Mouse (Mus musculus): ENCODE measurements around the gene Olfr1444. TPM values are rescaled to one million over a fixed set of nuclear protein-coding genes. Genes with fewer than 3 reads are reported as not detected.

Gene Olfr1444
- not detected in 2 replicates for polyA plus RNA-seq (2016; fragmentation: Nextera tagmentation; extraction: Ambion mirVana)

- H3K27ac ChIP-seq = no peak within 1 kb of the TSS
- no peak within 1 kb of the TSS for H3K4me3 ChIP-seq
- no peaks in the 10 kb centered on the region for H3K4me1 ChIP-seq
- H3K27me3 ChIP-seq (replicated peaks) = no peaks in the 10 kb centered on the region
- H3K9me3 ChIP-seq = no peaks in the 10 kb centered on the region
- H3K4me2 ChIP-seq (replicated peaks) = no peak within 1 kb of the TSS
- no peak for ATAC-seq (ENCODE audit: low FRiP score, low read depth)
- H3K36me3 ChIP-seq = no peaks in the 10 kb centered on the region
- no peak within 1 kb of the TSS for H3K9ac ChIP-seq
- WGBS = 67% methylated on average over 1 of the region's 1 CpGs
Observed at GRCm38 (mm10) chr19:12856983-12857382, at the start of gene Olfr1444. Gene Olfr1444, plus strand, starts transcription at chr19:12857283.

- H3K27me3 ChIP-seq (replicated peaks) = no peaks in the 10 kb centered on the region
- no peak overlapping the region for H3K4me2 ChIP-seq (replicated peaks)
- H3K9me3 ChIP-seq = no peaks in the 10 kb centered on the region
- no peak for ATAC-seq (ENCODE audit: low FRiP score, low read depth)
- no peak overlapping the region for H3K27ac ChIP-seq
- no peak overlapping the region for H3K9ac ChIP-seq
- 67% methylated on average over 1 of the region's 1 CpGs for WGBS
- H3K36me3 ChIP-seq = no peaks in the 10 kb centered on the region
- no peaks in the 10 kb centered on the region for H3K4me1 ChIP-seq
- H3K4me3 ChIP-seq = no peak overlapping the region
Observed at GRCm38 (mm10) chr19:12812644-12813364, 44.3 kb upstream of the Olfr1444 start.

- H3K9ac ChIP-seq = no peak overlapping the region
- H3K4me3 ChIP-seq = no peak overlapping the region
- ATAC-seq (ENCODE audit: low FRiP score, low read depth) = no peak
- no peaks in the 10 kb centered on the region for H3K27me3 ChIP-seq (replicated peaks)
- WGBS = 78% methylated on average over 1 of the region's 1 CpGs
- no peak overlapping the region for H3K27ac ChIP-seq
- H3K36me3 ChIP-seq = no peaks in the 10 kb centered on the region
- H3K4me2 ChIP-seq (replicated peaks) = no peak overlapping the region
- H3K4me1 ChIP-seq = no peaks in the 10 kb centered on the region
- H3K9me3 ChIP-seq = no peaks in the 10 kb centered on the region
Observed at GRCm38 (mm10) chr19:12813883-12814282, 43.2 kb upstream of the Olfr1444 start.

- no peaks in the 10 kb centered on the region for H3K9me3 ChIP-seq
- H3K4me3 ChIP-seq = no peak overlapping the region
- no peak overlapping the region for H3K9ac ChIP-seq
- no peaks in the 10 kb centered on the region for H3K27me3 ChIP-seq (replicated peaks)
- ATAC-seq (ENCODE audit: low FRiP score, low read depth) = no peak
- no peaks in the 10 kb centered on the region for H3K36me3 ChIP-seq
- no peak overlapping the region for H3K27ac ChIP-seq
- no peaks in the 10 kb centered on the region for H3K4me1 ChIP-seq
- WGBS = 88% methylated on average over 1 of the region's 1 CpGs
- no peak overlapping the region for H3K4me2 ChIP-seq (replicated peaks)
Observed at GRCm38 (mm10) chr19:12818507-12818906, 38.6 kb upstream of the Olfr1444 start.

- Histone ChIP-seq H3K4me1 (no peaks in the 10 kb centered on the region), H3K9me3 (no peaks in the 10 kb centered on the region), H3K36me3 (no peaks in the 10 kb centered on the region), H3K4me2 (replicated peaks) (no peak overlapping the region), H3K27me3 (replicated peaks) (no peaks in the 10 kb centered on the region), H3K4me3 (no peak overlapping the region), H3K27ac (no peak overlapping the region), H3K9ac (no peak overlapping the region)
- 38% methylated on average over 4 of the region's 4 CpGs for WGBS
- no peak for ATAC-seq (ENCODE audit: low FRiP score, low read depth)
Observed at GRCm38 (mm10) chr19:12820383-12820782, 36.7 kb upstream of the Olfr1444 start.

GRCm38 (mm10) chr19:12824549-12824948 lies 32.5 kb upstream of the Olfr1444 start:
- no peak for ATAC-seq (ENCODE audit: low FRiP score, low read depth)
- H3K9me3 ChIP-seq = no peaks in the 10 kb centered on the region
- 76% methylated on average over 4 of the region's 4 CpGs for WGBS
- no peak overlapping the region for H3K4me3 ChIP-seq
- no peaks in the 10 kb centered on the region for H3K27me3 ChIP-seq (replicated peaks)
- no peaks in the 10 kb centered on the region for H3K36me3 ChIP-seq
- no peak overlapping the region for H3K9ac ChIP-seq
- no peak overlapping the region for H3K4me2 ChIP-seq (replicated peaks)
- H3K4me1 ChIP-seq = no peaks in the 10 kb centered on the region
- H3K27ac ChIP-seq = no peak overlapping the region

- Histone ChIP-seq H3K4me3 (no peak overlapping the region), H3K4me2 (replicated peaks) (no peak overlapping the region), H3K4me1 (no peaks in the 10 kb centered on the region), H3K9me3 (no peaks in the 10 kb centered on the region), H3K36me3 (no peaks in the 10 kb centered on the region), H3K27ac (no peak overlapping the region), H3K9ac (no peak overlapping the region), H3K27me3 (replicated peaks) (no peaks in the 10 kb centered on the region)
- ATAC-seq (ENCODE audit: low FRiP score, low read depth) = no peak
- WGBS = 75% methylated on average over 2 of the region's 2 CpGs
Observed at GRCm38 (mm10) chr19:12830823-12831430, 26.2 kb upstream of the Olfr1444 start.

GRCm38 (mm10) chr19:12831559-12831958 lies 25.5 kb upstream of the Olfr1444 start:
- H3K9ac ChIP-seq = no peak overlapping the region
- no peaks in the 10 kb centered on the region for H3K27me3 ChIP-seq (replicated peaks)
- H3K9me3 ChIP-seq = no peaks in the 10 kb centered on the region
- ATAC-seq (ENCODE audit: low FRiP score, low read depth) = no peak
- no peak overlapping the region for H3K4me2 ChIP-seq (replicated peaks)
- WGBS = 76% methylated on average over 1 of the region's 1 CpGs
- H3K27ac ChIP-seq = no peak overlapping the region
- no peak overlapping the region for H3K4me3 ChIP-seq
- H3K36me3 ChIP-seq = no peaks in the 10 kb centered on the region
- H3K4me1 ChIP-seq = no peaks in the 10 kb centered on the region

- no peaks in the 10 kb centered on the region for H3K27me3 ChIP-seq (replicated peaks)
- H3K9ac ChIP-seq = no peak overlapping the region
- no peak overlapping the region for H3K27ac ChIP-seq
- H3K36me3 ChIP-seq = no peaks in the 10 kb centered on the region
- no peaks in the 10 kb centered on the region for H3K9me3 ChIP-seq
- no peak overlapping the region for H3K4me2 ChIP-seq (replicated peaks)
- WGBS = 85% methylated on average over 3 of the region's 3 CpGs
- no peak for ATAC-seq (ENCODE audit: low FRiP score, low read depth)
- no peak overlapping the region for H3K4me3 ChIP-seq
- H3K4me1 ChIP-seq = no peaks in the 10 kb centered on the region
Observed at GRCm38 (mm10) chr19:12833625-12834024, 23.5 kb upstream of the Olfr1444 start.

- H3K36me3 ChIP-seq = no peaks in the 10 kb centered on the region
- ATAC-seq (ENCODE audit: low FRiP score, low read depth) = no peak
- no peaks in the 10 kb centered on the region for H3K27me3 ChIP-seq (replicated peaks)
- H3K4me2 ChIP-seq (replicated peaks) = no peak overlapping the region
- H3K27ac ChIP-seq = no peak overlapping the region
- H3K4me1 ChIP-seq = no peaks in the 10 kb centered on the region
- no peak overlapping the region for H3K4me3 ChIP-seq
- no peak overlapping the region for H3K9ac ChIP-seq
- no peaks in the 10 kb centered on the region for H3K9me3 ChIP-seq
- 95% methylated on average over 1 of the region's 1 CpGs for WGBS
Observed at GRCm38 (mm10) chr19:12838507-12838906, 18.6 kb upstream of the Olfr1444 start.

GRCm38 (mm10) chr19:12846382-12846781 lies 10.7 kb upstream of the Olfr1444 start, which contains the start of gene Gm5244:
Gene Gm5244, plus strand, starts transcription at chr19:12846682.
- no peak within 1 kb of the TSS for H3K4me3 ChIP-seq
- H3K36me3 ChIP-seq = no peaks in the 10 kb centered on the region
- H3K27ac ChIP-seq = no peak within 1 kb of the TSS
- ATAC-seq (ENCODE audit: low FRiP score, low read depth) = no peak
- H3K9ac ChIP-seq = no peak within 1 kb of the TSS
- no peaks in the 10 kb centered on the region for H3K9me3 ChIP-seq
- H3K4me1 ChIP-seq = no peaks in the 10 kb centered on the region
- no peaks in the 10 kb centered on the region for H3K27me3 ChIP-seq (replicated peaks)
- H3K4me2 ChIP-seq (replicated peaks) = no peak within 1 kb of the TSS

GRCm38 (mm10) chr19:12883555-12883954 lies 26.5 kb downstream of the Olfr1444 start, which contains the start of gene Olfr1445:
Gene Olfr1445, plus strand, starts transcription at chr19:12883855.
- H3K9me3 ChIP-seq = no peaks in the 10 kb centered on the region
- no peaks in the 10 kb centered on the region for H3K27me3 ChIP-seq (replicated peaks)
- ATAC-seq (ENCODE audit: low FRiP score, low read depth) = no peak
- no peaks in the 10 kb centered on the region for H3K36me3 ChIP-seq
- H3K4me3 ChIP-seq = no peak within 1 kb of the TSS
- H3K27ac ChIP-seq = no peak within 1 kb of the TSS
- no peak within 1 kb of the TSS for H3K4me2 ChIP-seq (replicated peaks)
- 91% methylated on average over 2 of the region's 2 CpGs for WGBS
- no peak within 1 kb of the TSS for H3K9ac ChIP-seq
- no peaks in the 10 kb centered on the region for H3K4me1 ChIP-seq

- H3K4me2 ChIP-seq (replicated peaks) = no peak within 1 kb of the TSS
- H3K27ac ChIP-seq = no peak within 1 kb of the TSS
- WGBS = 69% methylated on average over 1 of the region's 1 CpGs
- no peaks in the 10 kb centered on the region for H3K4me1 ChIP-seq
- H3K4me3 ChIP-seq = no peak within 1 kb of the TSS
- no peaks in the 10 kb centered on the region; the same call in 1 of the 2 replicates for H3K9me3 ChIP-seq
- H3K9ac ChIP-seq = no peak within 1 kb of the TSS
- H3K36me3 ChIP-seq = no peaks in the 10 kb centered on the region
- no peak for ATAC-seq (ENCODE audit: low FRiP score, low read depth)
- no peaks in the 10 kb centered on the region for H3K27me3 ChIP-seq (replicated peaks)
Observed at GRCm38 (mm10) chr19:12893424-12893823, 36.3 kb downstream of the Olfr1444 start, which contains the start of gene Olfr1446. Gene Olfr1446, minus strand, starts transcription at chr19:12893524.

Data from neural tube, embryonic 12.5 days (tissue).